Mouse (Mus musculus) intestine, embryonic 16.5 days (tissue): ENCODE measurements at regions not wholly inside any gene's neighbourhood (a gene's known extent, or its start where the extent isn't known, plus 50 kb on each side); places are given as distances from the start of the nearest gene placed in this dataset.

Experiments
- ATAC-seq: fragments of 200-750 bp; cut with Nextera tagmentation; 2 replicates; pipeline ENCODE4 v1.8.0; 2017; ENCODE audit warnings: moderate TSS enrichment, moderate library complexity
- H3K27ac ChIP-seq: fragments of 300-500 bp; sonication (generic); 2 replicates; pipeline ENCODE4 v1.5.1; 2014; ENCODE audit warnings: mild to moderate bottlenecking, low read length
- H3K27me3 ChIP-seq: fragments of 300-500 bp; sonication (generic); replicated peaks from 2 replicates; pipeline ENCODE4 v1.6.1; 2014; ENCODE audit warnings: low read length, control low read depth, mixed read lengths; ENCODE audit not compliant: control insufficient read depth, insufficient read depth
- H3K36me3 ChIP-seq: fragments of 300-500 bp; sonication (generic); 2 replicates; pipeline ENCODE4 v1.6.1; 2014; ENCODE audit warnings: low read length, control low read depth; ENCODE audit not compliant: control insufficient read depth, insufficient read depth
- H3K4me1 ChIP-seq: fragments of 300-500 bp; sonication (generic); 2 replicates; pipeline ENCODE4 v1.6.1; 2014; ENCODE audit warnings: low read length, control low read depth, mixed read lengths; ENCODE audit not compliant: control insufficient read depth, insufficient read depth
- H3K4me2 ChIP-seq: fragments of 300-500 bp; sonication (generic); 2 replicates; pipeline ENCODE4 v1.6.1; 2014; ENCODE audit warnings: low read depth, low read length, control low read depth
- H3K4me3 ChIP-seq: fragments of 300-500 bp; sonication (generic); 2 replicates; pipeline ENCODE4 v1.5.1; 2014; ENCODE audit warnings: mild to moderate bottlenecking, low read length
- H3K9ac ChIP-seq: fragments of 300-500 bp; sonication (generic); 2 replicates; pipeline ENCODE4 v1.6.1; 2014; ENCODE audit warnings: low read depth, low read length
- H3K9me3 ChIP-seq: fragments of 300-500 bp; sonication (generic); 2 replicates; pipeline ENCODE4 v1.6.1; 2016; ENCODE audit warnings: low read length, control low read depth; ENCODE audit not compliant: control insufficient read depth
- WGBS: fragments of 180-500 bp; shearing (Covaris S2); extraction: QIAGEN DNeasy Blood & Tissue Kit; methylation state at CpG from one replicate; pipeline ENCODE4 v1.1.7; 2014; 5-methylcytosine and 5-hydroxymethylcytosine counted together

GRCm38 (mm10) chr6:100067273-100067672, 220.0 kb downstream of the Rybp start:
- Histone ChIP-seq H3K9ac (no peak overlapping the region), H3K36me3 (no peaks in the 10 kb centered on the region), H3K9me3 (no peaks in the 10 kb centered on the region), H3K4me1 (no peaks in the 10 kb centered on the region), H3K4me2 (no peak overlapping the region), H3K27ac (no peak overlapping the region), H3K27me3 (no peaks in the 10 kb centered on the region), H3K4me3 (no peak overlapping the region)
- no peak for ATAC-seq
- 84% methylated on average over 4 of the region's 4 CpGs for WGBS

- Histone ChIP-seq H3K9me3 (no peaks in the 10 kb centered on the region), H3K4me3 (no peak overlapping the region), H3K36me3 (no peaks in the 10 kb centered on the region), H3K4me1 (no peaks in the 10 kb centered on the region), H3K27me3 (no peaks in the 10 kb centered on the region), H3K9ac (no peak overlapping the region), H3K27ac (no peak overlapping the region), H3K4me2 (no peak overlapping the region)
- 86% methylated on average over 3 of the region's 3 CpGs for WGBS
- no peak for ATAC-seq
Observed at GRCm38 (mm10) chr6:100065586-100065985, 221.7 kb downstream of the Rybp start.

GRCm38 (mm10) chr6:100062961-100063360, 224.3 kb downstream of the Rybp start:
- Histone ChIP-seq H3K9me3 (no peaks in the 10 kb centered on the region), H3K9ac (no peak overlapping the region), H3K27me3 (no peaks in the 10 kb centered on the region; the same call in 1 of the 2 replicates), H3K4me3 (no peak overlapping the region), H3K4me1 (no peaks in the 10 kb centered on the region), H3K36me3 (no peaks in the 10 kb centered on the region), H3K27ac (no peak overlapping the region), H3K4me2 (no peak overlapping the region)
- peak; percentile 63 for ATAC-seq
- 89% methylated on average over 8 of the region's 8 CpGs for WGBS

- H3K27me3 ChIP-seq = no peaks in the 10 kb centered on the region; the same call in 1 of the 2 replicates
- ATAC-seq = no peak
Observed at GRCm38 (mm10) chr6:100059803-100060202, 227.5 kb downstream of the Rybp start.

GRCm38 (mm10) chr6:100055980-100056379, 231.3 kb downstream of the Rybp start:
- Histone ChIP-seq H3K4me3 (no peak overlapping the region), H3K9ac (no peak overlapping the region), H3K27ac (no peak overlapping the region), H3K27me3 (no peaks in the 10 kb centered on the region; the same call in 1 of the 2 replicates), H3K36me3 (no peaks in the 10 kb centered on the region), H3K9me3 (no peaks in the 10 kb centered on the region), H3K4me2 (no peak overlapping the region), H3K4me1 (no peaks in the 10 kb centered on the region)
- no peak for ATAC-seq
- WGBS = 59% methylated on average over 5 of the region's 5 CpGs

More at GRCm38 (mm10) chr6:100059803-100060202, 227.5 kb downstream of the Rybp start:
- Histone ChIP-seq H3K9ac (no peak overlapping the region), H3K9me3 (no peaks in the 10 kb centered on the region), H3K4me1 (no peaks in the 10 kb centered on the region), H3K4me3 (no peak overlapping the region), H3K27ac (no peak overlapping the region), H3K36me3 (no peaks in the 10 kb centered on the region), H3K4me2 (no peak overlapping the region)
- 58% methylated on average over 8 of the region's 8 CpGs for WGBS

- Histone ChIP-seq H3K27ac (no peak overlapping the region), H3K4me2 (no peak overlapping the region), H3K9me3 (no peaks in the 10 kb centered on the region), H3K4me3 (no peak overlapping the region), H3K4me1 (no peaks in the 10 kb centered on the region), H3K27me3 (no peaks in the 10 kb centered on the region), H3K9ac (no peak overlapping the region), H3K36me3 (no peaks in the 10 kb centered on the region)
- ATAC-seq = peak; percentile 40; the same call in 1 of the 2 replicates
- 45% methylated on average over 8 of the region's 8 CpGs for WGBS
Observed at GRCm38 (mm10) chr6:100052955-100053795, 234.1 kb downstream of the Rybp start.

GRCm38 (mm10) chr6:100052406-100052805, 234.9 kb downstream of the Rybp start:
- Histone ChIP-seq H3K36me3 (no peaks in the 10 kb centered on the region), H3K4me3 (no peak overlapping the region), H3K27ac (no peak overlapping the region), H3K4me1 (no peaks in the 10 kb centered on the region), H3K9ac (no peak overlapping the region), H3K9me3 (no peaks in the 10 kb centered on the region), H3K4me2 (no peak overlapping the region), H3K27me3 (no peaks in the 10 kb centered on the region)
- WGBS = 91% methylated on average over 4 of the region's 4 CpGs
- ATAC-seq = no peak

- 91% methylated on average over 3 of the region's 3 CpGs for WGBS
- Histone ChIP-seq H3K4me3 (no peak overlapping the region), H3K36me3 (no peaks in the 10 kb centered on the region), H3K9me3 (no peaks in the 10 kb centered on the region), H3K27ac (no peak overlapping the region), H3K4me2 (no peak overlapping the region), H3K27me3 (no peaks in the 10 kb centered on the region), H3K9ac (no peak overlapping the region), H3K4me1 (peaks cover 10% of the 10 kb centered on the region)
- ATAC-seq = no peak
Observed at GRCm38 (mm10) chr6:100049036-100049435, 238.2 kb downstream of the Rybp start.

- 28% methylated on average over 12 of the region's 12 CpGs for WGBS
- H3K9ac ChIP-seq = no peak overlapping the region
- no peaks in the 10 kb centered on the region for H3K36me3 ChIP-seq
- H3K9me3 ChIP-seq = no peaks in the 10 kb centered on the region
- H3K4me2 ChIP-seq = peak overlapping the region; percentile 3; the same call in 1 of the 2 replicates
- ATAC-seq = 0 out of 2 replicates have a peak, but pooled peaks have one; percentile 21
- H3K27ac ChIP-seq = no peak overlapping the region
- H3K4me1 ChIP-seq = peaks cover 10% of the 10 kb centered on the region
- H3K27me3 ChIP-seq = no peaks in the 10 kb centered on the region
- no peak overlapping the region for H3K4me3 ChIP-seq
Observed at GRCm38 (mm10) chr6:100046186-100046990, 240.9 kb downstream of the Rybp start.
